Mouse (Mus musculus): ENCODE measurements around the gene 2010300C02Rik. TPM values are rescaled to one million over a fixed set of nuclear protein-coding genes. Genes with fewer than 3 reads are reported as not detected.
A peak's percentile ranks its signal among the peaks of the same experiment; 100 is the strongest.

Gene 2010300C02Rik
- polyA plus RNA-seq, 1 experiment from 2014 or later, result 7.2 TPM

- 27% methylated on average over 4 of the region's 4 CpGs for WGBS
- Histone ChIP-seq H3K27me3 (replicated peaks; ENCODE audit: control insufficient read depth, insufficient read depth, low read length) (no peaks in the 10 kb centered on the region), H3K27ac (ENCODE audit: low read depth, low read length) (no peak overlapping the region), H3K36me3 (ENCODE audit: control insufficient read depth, insufficient read depth) (no peaks in the 10 kb centered on the region), H3K9ac (ENCODE audit: low read depth, low read length) (no peak overlapping the region), H3K4me2 (replicated peaks; ENCODE audit: low read depth) (no peak overlapping the region), H3K9me3 (ENCODE audit: control insufficient read depth) (no peaks in the 10 kb centered on the region), H3K4me1 (replicated peaks; ENCODE audit: control insufficient read depth, insufficient read depth, low read length) (no peaks in the 10 kb centered on the region), H3K4me3 (ENCODE audit: low read depth, low read length) (no peak overlapping the region)
- no peak for ATAC-seq
- peak; percentile 96 for TF ChIP-seq CTCF (IDR thresholded peaks at IDR 0.05; ENCODE audit: low read depth)
Measured at GRCm38 (mm10) chr1:37634658-37635057, 85.2 kb downstream of the 2010300C02Rik start.

- no peaks in the 10 kb centered on the region for H3K27me3 ChIP-seq (replicated peaks; ENCODE audit: control insufficient read depth, insufficient read depth, low read length)
- no peak for TF ChIP-seq CTCF (IDR thresholded peaks at IDR 0.05; ENCODE audit: low read depth)
- no peaks in the 10 kb centered on the region for H3K9me3 ChIP-seq (ENCODE audit: control insufficient read depth)
- H3K4me1 ChIP-seq (replicated peaks; ENCODE audit: control insufficient read depth, insufficient read depth, low read length), result no peaks in the 10 kb centered on the region
- no peak overlapping the region for H3K4me2 ChIP-seq (replicated peaks; ENCODE audit: low read depth)
- ATAC-seq, result no peak
- H3K27ac ChIP-seq (ENCODE audit: low read depth, low read length), result no peak overlapping the region
- no peak overlapping the region for H3K4me3 ChIP-seq (ENCODE audit: low read depth, low read length)
- H3K9ac ChIP-seq (ENCODE audit: low read depth, low read length), result no peak overlapping the region
- WGBS, result 57% methylated on average over 5 of the region's 5 CpGs
- H3K36me3 ChIP-seq (ENCODE audit: control insufficient read depth, insufficient read depth), result no peaks in the 10 kb centered on the region
Measured at GRCm38 (mm10) chr1:37633516-37633915, 86.4 kb downstream of the 2010300C02Rik start.

GRCm38 (mm10) chr1:37632425-37632824 lies 87.5 kb downstream of the 2010300C02Rik start:
- Histone ChIP-seq H3K4me3 (ENCODE audit: low read depth, low read length) (no peak overlapping the region), H3K27me3 (replicated peaks; ENCODE audit: control insufficient read depth, insufficient read depth, low read length) (no peaks in the 10 kb centered on the region), H3K9ac (ENCODE audit: low read depth, low read length) (no peak overlapping the region), H3K9me3 (ENCODE audit: control insufficient read depth) (no peaks in the 10 kb centered on the region), H3K4me2 (replicated peaks; ENCODE audit: low read depth) (no peak overlapping the region), H3K36me3 (ENCODE audit: control insufficient read depth, insufficient read depth) (peaks cover 10% of the 10 kb centered on the region), H3K4me1 (replicated peaks; ENCODE audit: control insufficient read depth, insufficient read depth, low read length) (no peaks in the 10 kb centered on the region), H3K27ac (ENCODE audit: low read depth, low read length) (no peak overlapping the region)
- 85% methylated on average over 8 of the region's 8 CpGs for WGBS
- TF ChIP-seq CTCF (IDR thresholded peaks at IDR 0.05; ENCODE audit: low read depth), result no peak
- no peak for ATAC-seq

GRCm38 (mm10) chr1:37631456-37631855 lies 88.4 kb downstream of the 2010300C02Rik start:
- WGBS, result 80% methylated on average over 6 of the region's 6 CpGs
- no peak for ATAC-seq
- H3K27ac ChIP-seq (ENCODE audit: low read depth, low read length), result no peak overlapping the region

GRCm38 (mm10) chr1:37630412-37631210 lies 89.3 kb downstream of the 2010300C02Rik start:
- no peak for TF ChIP-seq CTCF (IDR thresholded peaks at IDR 0.05; ENCODE audit: low read depth)
- no peaks in the 10 kb centered on the region for H3K27me3 ChIP-seq (replicated peaks; ENCODE audit: control insufficient read depth, insufficient read depth, low read length)
- no peak overlapping the region for H3K9ac ChIP-seq (ENCODE audit: low read depth, low read length)
- H3K4me3 ChIP-seq (ENCODE audit: low read depth, low read length), result no peak overlapping the region
- ATAC-seq, result no peak
- peaks cover 16% of the 10 kb centered on the region for H3K36me3 ChIP-seq (ENCODE audit: control insufficient read depth, insufficient read depth)
- H3K9me3 ChIP-seq (ENCODE audit: control insufficient read depth), result no peaks in the 10 kb centered on the region
- WGBS, result 79% methylated on average over 10 of the region's 10 CpGs
- no peaks in the 10 kb centered on the region for H3K4me1 ChIP-seq (replicated peaks; ENCODE audit: control insufficient read depth, insufficient read depth, low read length)
- no peak overlapping the region for H3K4me2 ChIP-seq (replicated peaks; ENCODE audit: low read depth)
- H3K27ac ChIP-seq (ENCODE audit: low read depth, low read length), result no peak overlapping the region

More at GRCm38 (mm10) chr1:37631456-37631855, 88.4 kb downstream of the 2010300C02Rik start:
- no peaks in the 10 kb centered on the region for H3K27me3 ChIP-seq (replicated peaks; ENCODE audit: control insufficient read depth, insufficient read depth, low read length)
- TF ChIP-seq CTCF (IDR thresholded peaks at IDR 0.05; ENCODE audit: low read depth), result no peak
- no peaks in the 10 kb centered on the region for H3K4me1 ChIP-seq (replicated peaks; ENCODE audit: control insufficient read depth, insufficient read depth, low read length)
- no peak overlapping the region for H3K9ac ChIP-seq (ENCODE audit: low read depth, low read length)
- peaks cover 11% of the 10 kb centered on the region for H3K36me3 ChIP-seq (ENCODE audit: control insufficient read depth, insufficient read depth)
- H3K9me3 ChIP-seq (ENCODE audit: control insufficient read depth), result no peaks in the 10 kb centered on the region
- no peak overlapping the region for H3K4me3 ChIP-seq (ENCODE audit: low read depth, low read length)
- H3K4me2 ChIP-seq (replicated peaks; ENCODE audit: low read depth), result no peak overlapping the region

- TF ChIP-seq CTCF (IDR thresholded peaks at IDR 0.05; ENCODE audit: low read depth), result no peak
- Histone ChIP-seq H3K4me3 (ENCODE audit: low read depth, low read length) (no peak overlapping the region), H3K4me1 (replicated peaks; ENCODE audit: control insufficient read depth, insufficient read depth, low read length) (no peaks in the 10 kb centered on the region), H3K9me3 (ENCODE audit: control insufficient read depth) (no peaks in the 10 kb centered on the region), H3K9ac (ENCODE audit: low read depth, low read length) (no peak overlapping the region), H3K27me3 (replicated peaks; ENCODE audit: control insufficient read depth, insufficient read depth, low read length) (no peaks in the 10 kb centered on the region), H3K4me2 (replicated peaks; ENCODE audit: low read depth) (no peak overlapping the region), H3K27ac (ENCODE audit: low read depth, low read length) (no peak overlapping the region), H3K36me3 (ENCODE audit: control insufficient read depth, insufficient read depth) (peaks cover 19% of the 10 kb centered on the region)
- peak; percentile 58 for ATAC-seq
- WGBS, result 65% methylated on average over 5 of the region's 5 CpGs
Measured at GRCm38 (mm10) chr1:37629876-37630275, 90.0 kb downstream of the 2010300C02Rik start.

Measured in intestine, postnatal 0 days (tissue).